Mouse (Mus musculus) ES-Bruce4 (cell line): ENCODE results near the gene Zfp618. TPM values are rescaled to one million over a fixed set of nuclear protein-coding genes. Genes with fewer than 3 reads are reported as not detected.

ENCODE experiments used
- H3K27ac ChIP-seq: 2 replicates; pipeline ENCODE4 v1.5.1; 2012; ENCODE audit warnings: low read length, inconsistent platforms; ENCODE audit not compliant: insufficient read depth
- H3K27me3 ChIP-seq: 2 replicates; pipeline ENCODE4 v1.6.1; 2012; ENCODE audit warnings: mild to moderate bottlenecking, low read length, inconsistent platforms; ENCODE audit not compliant: control insufficient read depth, poor library complexity, insufficient read depth, severe bottlenecking
- H3K36me3 ChIP-seq: 2 replicates; pipeline ENCODE4 v1.6.1; 2012; ENCODE audit warnings: inconsistent platforms, mild to moderate bottlenecking, low read length, moderate library complexity; ENCODE audit not compliant: control insufficient read depth, poor library complexity, insufficient read depth, severe bottlenecking
- H3K4me1 ChIP-seq: one replicate; pipeline ENCODE4 v1.8.1; 2011; ENCODE audit warnings: low read length; ENCODE audit not compliant: control insufficient read depth, insufficient read depth
- H3K4me3 ChIP-seq: 2 replicates; pipeline ENCODE4 v1.5.1; 2011; ENCODE audit warnings: low read depth, mild to moderate bottlenecking, low read length
- H3K9ac ChIP-seq: 2 replicates; pipeline ENCODE4 v1.6.1; 2012; ENCODE audit warnings: low read depth, mild to moderate bottlenecking, inconsistent platforms; ENCODE audit not compliant: poor library complexity, severe bottlenecking
- H3K9me3 ChIP-seq: replicated peaks from 2 replicates; pipeline ENCODE4 v1.6.1; 2012; ENCODE audit warnings: mild to moderate bottlenecking, low read length, inconsistent platforms; ENCODE audit not compliant: control insufficient read depth, poor library complexity, insufficient read depth, severe bottlenecking
- CTCF ChIP-seq: IDR thresholded peaks from one replicate; pipeline ENCODE4 v1.8.1; 2011; ENCODE audit warnings: low read depth, low read length
- EP300 ChIP-seq: IDR thresholded peaks from 2 replicates; pipeline ENCODE4 v1.6.1; 2011; ENCODE audit warnings: low read depth, low read length; ENCODE audit not compliant: insufficient read depth
- POLR2A ChIP-seq: IDR thresholded peaks from one replicate; pipeline ENCODE4 v1.8.1; 2011; ENCODE audit warnings: low read length; ENCODE audit not compliant: insufficient read depth
- polyA plus RNA-seq: library from polyadenylated mRNA; stranded (reverse); fragments of >200 nt; gene quantifications from 2 replicates; pipeline ENCODE4 v1.2.4, GENCODE M21; 2011; ENCODE audit warnings: low read depth; ENCODE audit not compliant: missing spikeins, insufficient read depth, insufficient read length

The Zfp618 gene
- polyA plus RNA-seq, 1 experiment = 2.8 TPM

DNA sequence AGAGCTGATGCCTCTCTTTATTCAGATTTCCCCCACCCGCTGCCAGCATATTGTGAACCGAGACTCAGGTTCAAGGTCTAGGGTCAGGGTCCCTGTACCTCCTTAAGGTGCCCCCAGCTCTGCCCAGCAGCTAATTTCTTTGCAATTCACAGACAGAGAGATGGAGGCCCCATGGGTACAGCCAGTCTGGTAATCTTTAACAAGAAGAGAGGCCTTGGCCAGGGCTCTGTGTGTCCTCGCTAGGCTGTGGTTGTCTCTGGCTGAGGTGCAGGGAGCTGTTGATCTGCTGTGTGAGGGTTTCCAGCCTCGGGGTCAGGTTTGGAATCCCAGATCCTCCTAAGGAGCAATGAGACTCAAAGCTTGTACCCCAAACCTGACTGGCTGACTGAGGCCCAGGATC is 200.3 kb downstream of the Zfp618 start:
- Histone ChIP-seq H3K27me3 (0 out of 2 replicates have a peak, but pooled peaks cover 1% of the 10 kb centered on the region), H3K9me3 (no peaks in the 10 kb centered on the region), H3K9ac (no peak overlapping the region), H3K36me3 (no peaks in the 10 kb centered on the region), H3K4me1 (no peaks in the 10 kb centered on the region), H3K27ac (no peak overlapping the region), H3K4me3 (no peak overlapping the region)
- TF ChIP-seq CTCF (no peak), EP300 (no peak), POLR2A (no peak)

DNA sequence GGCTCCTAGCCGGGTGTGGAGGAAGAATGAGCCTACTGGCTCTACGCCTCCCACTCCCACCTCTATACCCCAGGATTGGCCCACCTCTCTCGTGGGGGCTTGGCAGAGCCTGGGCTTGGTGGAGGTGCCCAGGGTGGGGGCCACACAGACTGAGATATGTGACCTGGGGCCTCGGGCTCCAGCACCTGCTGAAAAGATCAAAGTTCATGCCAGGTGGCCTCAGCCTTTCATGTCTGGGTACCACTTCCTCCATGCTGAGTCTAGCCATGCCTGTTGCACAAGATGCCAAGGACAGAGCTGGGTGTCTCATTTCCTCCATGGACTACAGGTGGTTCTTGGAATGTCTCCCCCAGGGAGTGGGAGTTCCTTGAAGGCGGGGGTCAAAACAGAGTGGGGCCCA is 200.9 kb downstream of the Zfp618 start:
- no peak overlapping the region for H3K27ac ChIP-seq
- no peak overlapping the region for H3K4me3 ChIP-seq

DNA sequence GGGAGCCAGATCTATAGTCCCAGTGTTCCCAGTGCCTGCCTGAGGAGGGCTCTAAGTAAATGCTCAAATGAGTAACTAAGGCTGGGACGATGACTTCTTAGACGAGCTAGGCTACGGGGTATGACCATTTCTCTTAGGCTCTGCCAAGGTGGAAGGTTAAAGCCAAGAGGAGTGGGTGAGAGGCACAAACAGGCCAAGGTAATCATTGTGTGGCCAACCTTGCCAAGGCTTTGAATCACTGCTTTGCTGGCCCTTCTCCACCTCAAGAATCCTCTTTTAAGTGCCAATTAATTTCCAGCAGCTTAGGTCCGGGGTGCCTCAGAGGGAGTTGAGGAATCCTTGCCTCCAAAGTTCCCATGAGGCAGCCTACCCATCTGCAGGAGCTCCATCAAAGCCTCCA is 204.7 kb downstream of the Zfp618 start:
- H3K9me3 ChIP-seq = no peaks in the 10 kb centered on the region
- TF ChIP-seq EP300 (no peak), CTCF (no peak), POLR2A (no peak)

More for the DNA sequence above, 200.9 kb downstream of the Zfp618 start:
- Histone ChIP-seq H3K27me3 (0 out of 2 replicates have a peak, but pooled peaks cover 1% of the 10 kb centered on the region), H3K36me3 (no peaks in the 10 kb centered on the region), H3K9ac (no peak overlapping the region), H3K9me3 (no peaks in the 10 kb centered on the region), H3K4me1 (no peaks in the 10 kb centered on the region)
- no peak for TF ChIP-seq EP300
- no peak for TF ChIP-seq CTCF
- no peak for TF ChIP-seq POLR2A

DNA sequence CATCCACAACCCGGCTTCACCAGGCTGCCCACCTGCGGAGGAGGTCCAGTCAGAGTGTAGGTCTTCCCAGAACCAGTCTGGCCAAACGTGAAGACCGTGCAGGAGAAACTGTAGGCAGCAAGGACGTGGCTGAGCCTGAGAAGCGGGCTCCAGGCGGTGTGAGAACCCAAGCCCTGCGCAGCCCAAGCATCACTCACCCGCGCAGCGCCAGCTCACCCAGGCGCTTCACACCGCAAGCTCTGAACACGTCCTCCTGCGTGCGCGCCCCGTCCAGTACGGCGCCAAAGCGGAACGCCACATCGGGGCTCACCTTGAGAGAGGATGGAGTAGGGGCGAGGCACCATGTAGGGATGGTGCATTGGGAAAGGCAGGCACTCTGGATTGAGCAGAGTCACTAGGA is 205.7 kb downstream of the Zfp618 start:
- Histone ChIP-seq H3K27me3 (0 out of 2 replicates have a peak, but pooled peaks cover 1% of the 10 kb centered on the region), H3K9ac (no peak overlapping the region), H3K27ac (no peak overlapping the region), H3K36me3 (no peaks in the 10 kb centered on the region), H3K9me3 (no peaks in the 10 kb centered on the region), H3K4me1 (no peaks in the 10 kb centered on the region), H3K4me3 (peak overlapping the region; percentile 33)
- TF ChIP-seq CTCF = no peak
- TF ChIP-seq POLR2A = no peak
- TF ChIP-seq EP300 = no peak

More for the DNA sequence above, 204.7 kb downstream of the Zfp618 start:
- H3K27me3 ChIP-seq = 0 out of 2 replicates have a peak, but pooled peaks cover 1% of the 10 kb centered on the region
- H3K4me3 ChIP-seq = no peak overlapping the region
- no peak overlapping the region for H3K27ac ChIP-seq
- no peaks in the 10 kb centered on the region for H3K36me3 ChIP-seq
- no peaks in the 10 kb centered on the region for H3K4me1 ChIP-seq
- no peak overlapping the region for H3K9ac ChIP-seq

DNA sequence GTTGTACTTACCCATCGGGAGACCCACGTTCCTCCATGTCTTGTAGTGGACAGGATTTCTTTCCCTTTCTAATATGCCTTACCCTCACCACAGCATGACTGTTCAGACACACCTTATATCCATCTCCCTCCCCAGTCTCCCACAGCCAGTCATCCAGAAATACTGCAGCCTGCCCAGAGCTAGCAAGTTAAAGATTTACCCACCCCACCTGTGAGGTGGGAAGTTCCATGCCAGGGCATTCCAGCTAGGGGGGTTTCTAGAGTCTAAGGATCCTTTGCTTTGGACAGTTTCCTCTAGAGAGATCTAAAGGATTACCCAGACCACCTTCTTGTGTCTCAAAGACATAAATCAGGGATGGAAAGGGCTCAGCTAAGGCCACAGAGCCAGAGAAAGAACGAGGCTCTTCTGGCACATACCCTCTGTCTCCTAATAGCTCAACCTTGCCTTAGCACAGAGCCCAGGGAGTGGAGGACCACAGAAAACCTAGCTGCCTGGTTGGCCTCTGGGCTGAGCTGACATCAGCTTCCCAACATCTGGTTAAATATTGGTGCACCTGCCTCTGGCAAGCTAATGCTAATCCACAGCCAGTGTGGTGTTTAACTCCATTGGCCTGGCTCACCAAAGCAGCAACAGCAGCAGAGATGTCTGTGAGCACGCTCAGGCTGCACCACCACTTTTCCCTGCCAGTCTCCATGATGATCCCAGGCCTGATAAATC is 206.8 kb downstream of the Zfp618 start, which contains the start of gene Kif12:
Gene Kif12 (minus strand): TSS at position 163 of the 717 bp plus-strand sequence.
- no peak within 1 kb of the TSS for H3K9ac ChIP-seq
- peak within 1 kb of the TSS; percentile 33 for H3K4me3 ChIP-seq
- no peaks in the 10 kb centered on the region for H3K4me1 ChIP-seq
- H3K36me3 ChIP-seq = no peaks in the 10 kb centered on the region
- H3K27ac ChIP-seq = no peak within 1 kb of the TSS
- H3K27me3 ChIP-seq = 0 out of 2 replicates have a peak, but pooled peaks cover 1% of the 10 kb centered on the region
- TF ChIP-seq EP300 (no peak), POLR2A (no peak), CTCF (no peak)
- no peaks in the 10 kb centered on the region for H3K9me3 ChIP-seq

DNA sequence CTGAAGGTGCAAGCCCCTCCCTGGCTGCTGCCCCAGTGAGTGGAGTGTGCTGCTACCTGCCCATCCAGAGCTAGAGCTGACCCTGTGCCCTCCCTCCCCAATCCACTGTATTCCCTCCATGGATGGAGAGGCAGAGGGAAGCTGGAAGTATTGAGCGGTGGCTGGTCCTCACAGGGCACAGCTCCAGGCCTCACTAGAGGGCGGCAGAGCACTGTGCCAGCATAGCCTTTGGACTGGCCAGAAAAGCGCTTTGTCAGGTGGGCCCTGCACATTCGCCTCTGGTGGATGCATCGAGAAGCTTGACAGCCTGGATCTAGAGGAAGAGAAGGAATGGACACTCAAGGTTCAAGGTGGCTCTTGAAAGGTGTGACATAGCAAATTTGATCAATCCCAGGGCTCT is 216.2 kb downstream of the Zfp618 start:
- Histone ChIP-seq H3K27ac (no peak overlapping the region), H3K4me1 (no peaks in the 10 kb centered on the region), H3K36me3 (no peaks in the 10 kb centered on the region), H3K27me3 (no peaks in the 10 kb centered on the region), H3K9me3 (no peaks in the 10 kb centered on the region), H3K4me3 (no peak overlapping the region), H3K9ac (no peak overlapping the region)
- TF ChIP-seq POLR2A (no peak), CTCF (peak; percentile 73)
